Mouse (Mus musculus) ES-CJ7 (cell line): ENCODE measurements at regions not wholly inside any gene's neighbourhood (a gene's known extent, or its start where the extent isn't known, plus 50 kb on each side); places are given as distances from the start of the nearest gene placed in this dataset.

Source experiments
- DNase-seq: peaks from one replicate; pipeline ENCODE4 v3.0.0; 2011; ENCODE audit warnings: low read depth, low spot score

- DNase-seq, result peak; percentile 20
Observed at GRCm38 (mm10) chr4:125270951-125271350, 143.3 kb upstream of the Zc3h12a start.

GRCm38 (mm10) chr4:125266212-125266611, 138.6 kb upstream of the Zc3h12a start:
- DNase-seq, result no peak

GRCm38 (mm10) chr4:125265575-125265974, 137.9 kb upstream of the Zc3h12a start:
- peak; percentile 80 for DNase-seq

GRCm38 (mm10) chr4:125265065-125265464, 137.4 kb upstream of the Zc3h12a start:
- no peak for DNase-seq

- no peak for DNase-seq
Observed at GRCm38 (mm10) chr4:125261547-125261946, 133.9 kb upstream of the Zc3h12a start.

GRCm38 (mm10) chr4:125259306-125259705, 131.7 kb upstream of the Zc3h12a start:
- no peak for DNase-seq

GRCm38 (mm10) chr4:125257916-125258315, 130.3 kb upstream of the Zc3h12a start:
- peak; percentile 32 for DNase-seq

- DNase-seq, result no peak
Observed at GRCm38 (mm10) chr4:125253161-125253560, 125.5 kb upstream of the Zc3h12a start.

GRCm38 (mm10) chr4:125252228-125252627, 124.6 kb upstream of the Zc3h12a start:
- no peak for DNase-seq

GRCm38 (mm10) chr4:125249061-125249460, 121.4 kb upstream of the Zc3h12a start:
- DNase-seq, result no peak

- DNase-seq, result peak; percentile 46
Observed at GRCm38 (mm10) chr4:125246171-125246570, 118.5 kb upstream of the Zc3h12a start.

- DNase-seq, result no peak
Observed at GRCm38 (mm10) chr4:125242512-125242911, 114.9 kb upstream of the Zc3h12a start.

GRCm38 (mm10) chr4:125241577-125242262, 114.1 kb upstream of the Zc3h12a start:
- no peak for DNase-seq

- DNase-seq, result peak; percentile 72
Observed at GRCm38 (mm10) chr4:125231711-125232260, 104.1 kb upstream of the Zc3h12a start.

GRCm38 (mm10) chr4:125227194-125227593, 99.6 kb upstream of the Zc3h12a start:
- no peak for DNase-seq

GRCm38 (mm10) chr4:125222922-125223321, 95.3 kb upstream of the Zc3h12a start:
- DNase-seq, result no peak

- DNase-seq, result peak; percentile 95
Observed at GRCm38 (mm10) chr4:125220314-125220713, 92.7 kb upstream of the Zc3h12a start.

GRCm38 (mm10) chr4:125219209-125219608, 91.6 kb upstream of the Zc3h12a start:
- DNase-seq, result peak; percentile 78

GRCm38 (mm10) chr4:125214306-125214705, 86.7 kb upstream of the Zc3h12a start:
- DNase-seq, result no peak

- DNase-seq, result no peak
Observed at GRCm38 (mm10) chr4:125212176-125212530, 84.5 kb upstream of the Zc3h12a start.

- no peak for DNase-seq
Observed at GRCm38 (mm10) chr4:125211459-125212175, 84.0 kb upstream of the Zc3h12a start.

GRCm38 (mm10) chr4:125210719-125211118, 83.1 kb upstream of the Zc3h12a start:
- DNase-seq, result no peak
